Mouse (Mus musculus): ENCODE results near the gene Ubash3a.
"Not testable (repeated sequence)": the region's sequence is repeated elsewhere in the genome, so short reads cannot be mapped to it uniquely, and the experiment has no call there.

The Ubash3a gene

DNA sequence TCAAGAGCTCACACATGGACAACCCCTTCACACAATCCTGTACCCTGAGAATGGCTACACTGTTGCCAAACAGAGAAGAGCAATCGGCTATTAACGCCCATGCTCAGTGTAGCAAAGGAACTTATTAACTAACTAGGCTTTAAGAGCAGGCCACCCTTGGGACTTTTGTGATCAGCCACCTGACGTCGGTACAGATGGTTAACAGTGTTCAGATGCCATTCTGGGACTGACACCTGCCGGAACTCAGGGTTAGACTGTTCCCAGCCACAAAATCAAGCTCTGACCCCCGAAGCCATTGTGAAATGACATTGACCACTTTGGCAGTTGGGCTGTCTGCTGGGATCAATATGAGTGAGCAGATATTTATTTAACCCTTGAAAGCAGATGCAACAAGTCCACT, 53.7 kb downstream of the Ubash3a start:
- DNase-seq (ENCODE audit: low spot score) = no peak

DNA sequence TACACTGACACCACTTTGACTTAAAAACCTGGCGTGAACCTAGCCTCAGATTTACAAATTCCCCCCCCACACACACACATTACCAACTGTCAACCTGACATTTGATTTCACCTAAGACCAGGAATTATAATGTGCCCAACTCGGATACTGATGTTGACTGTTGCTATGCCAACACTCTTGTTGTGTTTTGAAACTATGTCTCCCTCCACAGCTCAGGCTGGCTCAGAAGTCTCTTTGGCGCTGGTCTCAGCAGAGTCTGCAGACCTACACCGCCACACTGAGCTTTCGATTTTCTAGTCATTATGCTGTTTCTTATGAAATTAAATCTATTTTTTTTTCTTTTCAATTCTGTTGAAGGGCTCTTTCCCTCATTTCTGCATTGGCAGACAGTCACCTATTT, 55.0 kb downstream of the Ubash3a start:
- DNase-seq (ENCODE audit: low spot score) = no peak

DNA sequence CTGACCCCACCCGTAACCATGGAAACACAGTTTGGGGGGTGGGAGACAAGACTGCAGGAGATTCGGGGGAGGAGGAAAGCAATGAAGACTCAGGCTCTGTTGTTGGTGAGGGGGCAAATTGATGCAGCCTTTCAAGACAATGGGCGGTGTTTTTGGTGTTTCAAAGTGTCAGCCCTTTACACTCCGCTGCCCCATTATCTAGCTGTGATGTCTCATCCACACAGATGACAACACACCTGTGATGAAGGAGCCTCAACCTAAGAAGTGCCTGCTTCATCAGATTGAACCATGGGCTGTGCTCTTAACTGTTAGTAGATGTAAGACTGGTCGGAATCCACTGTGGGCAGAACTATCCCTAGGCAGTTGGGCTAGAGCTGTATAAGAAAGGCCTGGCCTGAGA, 56.1 kb downstream of the Ubash3a start:
- no peak for DNase-seq (ENCODE audit: low spot score)

DNA sequence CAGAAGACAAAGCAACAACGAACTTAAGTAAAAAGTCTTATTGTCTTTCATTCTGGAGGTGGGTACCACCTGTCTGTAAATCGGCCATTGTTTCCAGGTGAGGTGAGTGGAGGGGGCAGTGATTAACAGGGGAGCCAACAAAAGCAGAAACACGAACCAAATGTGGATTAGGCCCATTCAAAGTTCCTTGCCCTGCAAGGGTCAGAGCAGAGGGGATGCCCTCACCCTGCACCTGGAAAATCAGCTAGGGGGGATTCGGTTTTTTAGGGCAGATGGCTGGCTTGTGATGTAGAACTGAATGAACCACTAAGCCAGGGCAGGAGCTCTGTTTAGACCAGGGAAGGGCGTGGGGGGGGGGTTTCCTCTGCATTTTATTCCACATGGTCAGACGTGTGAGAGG, 56.7 kb downstream of the Ubash3a start:
- no peak for DNase-seq (ENCODE audit: low spot score)

DNA sequence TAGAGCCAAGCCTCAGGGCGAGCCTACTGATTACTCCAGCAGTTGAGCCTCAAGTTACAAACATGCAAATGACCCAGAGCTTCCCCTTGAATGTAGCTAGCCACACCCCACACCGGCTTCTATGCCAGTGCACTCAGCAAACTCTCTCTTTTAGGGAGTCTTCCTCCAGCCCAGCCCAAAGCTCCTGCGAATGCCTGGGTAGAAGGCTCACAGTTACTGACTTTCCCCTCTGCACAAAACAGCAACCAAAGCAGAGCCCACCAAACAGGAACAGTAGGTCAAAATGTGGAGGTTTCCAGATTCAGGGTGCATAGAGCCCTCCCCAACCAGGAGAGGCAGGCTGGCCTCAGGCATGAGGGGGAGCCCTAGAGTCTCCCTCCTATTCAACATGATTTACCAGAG, 57.5 kb downstream of the Ubash3a start:
- DNase-seq (ENCODE audit: low spot score) = no peak

DNA sequence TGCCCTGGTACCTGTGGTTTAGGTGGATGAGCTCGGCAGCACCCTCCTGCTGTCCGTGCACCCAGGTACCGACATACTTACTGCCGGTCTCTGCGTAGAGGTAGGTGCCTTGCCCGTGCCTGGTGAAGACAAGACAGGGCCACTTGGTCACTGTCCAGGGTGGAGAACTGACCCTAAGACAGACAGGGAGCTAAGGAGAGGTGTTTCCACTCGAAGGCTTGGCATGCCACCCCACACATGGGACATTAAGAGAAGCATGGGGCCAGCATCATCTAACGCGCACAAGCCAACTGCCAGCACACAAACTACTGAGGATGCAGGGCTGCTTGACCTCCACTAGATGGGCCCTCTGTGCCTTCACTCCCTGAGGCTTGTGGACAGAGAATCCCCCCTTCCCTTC, 58.2 kb downstream of the Ubash3a start:
- no peak for DNase-seq (ENCODE audit: low spot score)

DNA sequence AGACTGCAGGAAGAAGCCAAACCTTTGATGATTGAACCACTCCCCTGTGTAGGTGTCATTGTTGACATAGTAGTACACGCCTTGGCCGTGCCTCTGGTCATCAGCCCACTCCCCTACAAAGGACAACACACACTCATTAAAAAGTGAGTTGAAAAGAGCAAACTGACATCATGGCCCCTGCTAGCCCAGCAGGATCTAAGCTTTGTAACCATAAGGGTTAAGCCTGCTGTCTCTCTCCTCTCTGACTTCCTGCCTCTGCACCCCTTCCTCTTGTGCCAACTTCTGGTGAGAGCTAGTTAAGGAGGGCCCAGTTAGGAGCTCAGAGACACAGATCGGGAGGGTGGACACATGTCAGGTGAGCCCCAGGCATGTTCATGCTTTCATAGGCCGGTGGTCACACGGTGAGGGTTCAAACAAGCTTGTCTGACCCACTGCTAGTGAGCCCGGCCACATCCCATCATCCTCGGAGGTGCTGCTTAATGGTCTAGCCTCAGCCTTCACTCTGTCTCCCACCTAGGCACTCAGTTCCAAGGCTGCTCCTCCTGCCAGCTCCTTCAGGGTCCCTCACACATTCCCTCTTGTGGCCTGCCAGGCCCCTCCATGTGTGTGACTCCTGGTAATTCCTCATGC, 58.8 kb downstream of the Ubash3a start:
- no peak for DNase-seq (ENCODE audit: low spot score)

DNA sequence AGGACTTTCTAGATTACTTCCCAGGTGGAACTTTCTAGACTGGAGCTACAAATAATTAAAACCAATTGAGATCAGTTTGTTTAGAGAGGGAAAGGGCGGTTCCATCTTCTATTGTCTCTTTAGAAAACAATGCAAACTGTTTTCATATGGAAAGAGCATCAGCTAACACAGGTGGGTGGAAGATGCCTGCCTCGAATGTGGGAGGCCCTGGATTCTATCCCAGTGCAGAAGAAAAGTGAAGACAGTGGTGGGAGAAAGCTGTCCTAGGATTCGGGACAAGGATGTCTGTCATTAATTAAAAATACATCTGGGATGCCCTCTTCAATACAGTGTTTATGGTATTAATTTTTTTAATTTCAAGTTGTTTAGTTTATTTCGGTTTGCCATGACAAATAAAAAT, 59.5 kb downstream of the Ubash3a start:
- DNase-seq (ENCODE audit: low spot score) = no peak

DNA sequence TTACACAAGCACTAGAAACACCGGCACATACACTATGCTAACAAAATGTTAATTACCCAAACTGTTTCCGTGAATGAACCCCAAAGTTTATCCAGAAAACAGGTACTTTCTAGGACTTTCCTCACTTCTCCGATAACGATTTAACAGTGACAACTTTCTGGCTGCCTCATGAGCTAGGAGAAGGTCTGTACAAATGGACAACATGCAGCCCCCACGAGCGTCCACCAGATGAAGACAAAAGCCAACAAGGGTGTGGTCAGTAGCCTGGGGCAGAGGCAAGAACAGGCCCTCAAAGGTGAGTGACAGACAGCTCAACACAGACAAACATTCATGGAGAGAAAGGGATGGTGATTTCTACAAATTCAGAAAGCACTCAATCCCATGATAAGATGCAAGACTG, 59.9 kb downstream of the Ubash3a start:
- no peak for DNase-seq (ENCODE audit: low spot score)

DNA sequence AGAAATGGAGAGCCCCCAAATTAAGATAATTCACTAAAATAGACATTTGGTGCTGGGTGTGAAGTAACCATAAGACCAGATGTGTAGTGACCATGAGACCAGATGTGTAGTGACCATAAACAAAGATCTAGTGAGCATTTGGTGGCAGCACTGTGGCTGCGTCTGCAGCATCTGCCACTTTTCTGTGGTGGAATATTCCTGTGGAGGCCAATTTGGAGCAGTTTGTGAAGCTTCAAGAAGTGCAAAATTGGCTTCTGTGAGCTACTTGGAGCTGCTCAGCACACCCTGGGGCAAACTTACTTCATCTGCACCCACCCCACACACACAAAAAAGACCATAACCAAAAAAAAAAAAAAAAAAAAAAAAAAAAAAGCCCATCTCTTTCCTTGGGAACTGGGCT, 60.3 kb downstream of the Ubash3a start:
- DNase-seq (ENCODE audit: low spot score) = no peak

DNA sequence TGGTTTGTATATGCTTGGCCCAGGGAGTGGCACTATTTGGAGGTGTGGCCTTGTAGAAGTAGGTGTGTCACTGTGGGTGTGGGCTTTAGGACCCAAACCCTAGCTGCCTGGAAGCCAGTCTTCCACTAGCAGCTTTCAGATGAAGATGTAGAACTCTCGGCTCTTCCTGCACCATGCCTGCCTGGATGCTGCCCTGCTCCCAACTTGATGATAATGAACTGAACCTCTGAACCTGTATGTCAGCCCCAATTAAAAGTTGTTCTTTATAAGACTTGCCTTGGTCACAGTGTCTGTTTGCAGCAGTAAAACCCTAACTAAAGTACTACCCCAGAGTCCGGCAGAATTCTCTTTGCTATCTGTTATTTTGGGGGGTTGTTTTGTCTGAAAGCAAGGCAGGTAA, 62.1 kb downstream of the Ubash3a start:
- DNase-seq (ENCODE audit: low spot score) = no peak

DNA sequence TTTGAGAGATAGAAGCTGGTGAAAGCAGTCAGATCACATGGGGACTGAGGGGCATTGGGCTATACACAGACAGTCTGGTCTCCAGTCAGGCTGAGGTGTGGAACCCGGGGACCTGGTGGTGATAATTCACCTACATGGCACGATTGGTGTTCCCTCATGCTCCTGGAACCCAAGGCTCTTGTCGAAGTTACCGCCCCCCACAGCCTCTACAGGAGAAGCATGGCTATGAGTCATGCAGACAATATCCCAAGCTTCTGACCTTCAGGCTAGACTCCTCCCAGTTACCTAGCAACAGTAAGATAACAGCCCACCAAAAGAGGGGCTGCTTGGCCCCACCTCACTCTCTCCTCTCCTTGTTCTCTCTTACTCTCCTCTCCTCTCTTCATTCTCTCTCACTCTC, 62.6 kb downstream of the Ubash3a start:
- DNase-seq (ENCODE audit: low spot score) = no peak

DNA sequence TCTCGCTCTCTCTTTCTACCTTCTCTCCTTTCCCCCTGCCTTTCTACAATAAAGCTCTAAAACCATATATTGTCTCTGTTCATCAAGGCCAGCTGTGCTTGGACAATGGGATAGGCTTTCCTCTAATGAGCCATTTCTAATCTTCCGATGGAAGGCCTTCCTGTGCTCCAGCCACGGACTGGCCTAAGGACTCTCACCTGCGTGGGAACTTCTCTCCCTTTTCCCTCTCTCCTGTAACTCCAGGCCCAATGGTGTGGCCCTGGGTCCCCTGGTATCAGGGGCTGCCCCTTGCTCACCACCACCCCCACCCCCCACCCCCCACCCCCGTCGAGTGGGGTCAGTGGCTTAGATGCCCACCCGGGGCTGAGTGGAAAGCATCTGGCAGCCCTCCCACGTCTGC, 63.1 kb downstream of the Ubash3a start:
- DNase-seq (ENCODE audit: low spot score) = not testable (repeated sequence)

DNA sequence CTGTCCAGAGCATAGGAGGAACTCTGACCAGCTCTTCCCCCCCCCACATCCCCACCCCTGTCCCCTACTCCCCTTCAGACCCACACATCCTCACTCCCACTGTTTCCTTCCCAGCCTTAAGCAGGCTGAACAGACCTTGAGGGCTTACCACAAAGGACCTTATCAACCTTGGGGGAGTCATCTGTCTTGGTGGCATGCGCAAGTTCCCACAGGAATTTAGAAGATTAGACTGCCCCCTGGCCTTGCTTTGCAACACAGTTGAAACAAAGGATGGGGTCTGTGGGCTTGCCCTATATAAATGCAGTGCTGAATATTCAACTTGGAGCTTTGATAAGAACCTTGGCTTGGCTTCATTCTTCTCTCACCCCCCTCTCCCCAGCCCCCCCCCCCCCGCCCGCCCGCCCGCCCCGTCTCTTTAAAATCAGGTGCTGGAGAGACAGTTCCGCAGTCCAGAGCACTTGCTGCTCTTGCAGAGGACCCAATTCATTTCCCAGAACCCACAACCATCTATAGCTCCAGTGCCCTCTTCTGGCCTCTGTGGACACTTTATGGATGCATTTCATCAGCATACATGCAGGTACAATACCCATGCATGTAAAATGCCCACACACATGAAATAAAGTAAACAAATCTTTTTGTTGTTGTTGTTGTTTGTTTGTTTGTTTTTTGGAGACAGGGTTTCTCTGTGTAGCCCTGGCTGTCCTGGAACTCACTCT, 63.6 kb downstream of the Ubash3a start:
- no peak for DNase-seq (ENCODE audit: low spot score)

DNA sequence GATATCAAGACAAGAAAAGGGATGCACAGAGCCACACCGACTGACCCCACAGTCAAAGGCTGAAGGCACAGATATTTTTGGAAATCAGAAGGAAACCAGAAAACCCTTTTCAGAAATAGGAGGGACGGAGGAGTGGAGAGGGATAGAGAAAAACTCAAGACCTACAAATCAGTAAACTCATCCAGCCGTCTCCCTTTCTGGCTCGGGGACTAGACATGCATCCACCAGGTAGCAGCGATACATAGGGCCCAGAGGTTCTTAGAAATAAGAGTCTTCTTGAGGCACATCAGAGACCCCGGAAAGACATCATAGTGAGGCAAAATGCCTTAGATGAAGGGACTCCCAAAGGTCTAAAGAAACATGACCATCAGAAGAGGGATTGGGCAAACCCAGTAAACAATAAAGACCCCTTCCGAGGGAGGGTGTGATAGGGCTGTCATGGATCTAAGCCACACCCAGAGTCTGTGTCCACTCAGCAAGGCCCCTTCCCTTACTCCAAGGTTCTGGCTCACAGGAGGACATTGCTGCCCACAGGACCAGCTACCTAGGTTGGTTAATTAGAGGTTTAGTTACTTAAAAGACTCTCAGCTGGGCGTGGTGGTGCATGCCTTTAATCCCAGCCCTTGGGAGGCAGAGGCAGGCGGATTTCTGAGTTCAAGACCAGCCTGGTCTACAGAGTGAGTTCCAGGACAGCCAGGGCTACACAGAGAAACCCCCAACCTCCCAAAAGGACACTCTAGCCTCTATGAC, 64.9 kb downstream of the Ubash3a start:
- no peak for DNase-seq (ENCODE audit: low spot score)

DNA sequence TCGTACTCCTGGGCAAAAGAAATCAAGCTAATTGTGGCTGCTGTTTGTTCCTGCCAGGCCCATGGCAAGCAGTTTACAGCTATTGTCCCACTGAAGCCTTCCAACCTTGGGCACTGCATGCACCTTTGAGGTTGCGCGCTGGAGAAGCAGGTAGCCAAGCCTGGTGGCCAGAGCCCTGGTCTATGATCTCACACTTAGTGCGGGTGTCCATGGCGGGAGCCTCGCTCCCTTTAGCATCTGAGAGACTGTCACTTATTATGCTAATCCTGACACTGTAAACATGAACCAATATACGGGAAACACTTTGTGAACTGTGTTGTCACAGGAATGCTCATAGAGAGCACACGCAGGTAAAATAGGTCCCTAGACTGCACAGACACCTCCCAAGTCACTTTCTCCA, 66.0 kb downstream of the Ubash3a start:
- DNase-seq (ENCODE audit: low spot score) = no peak

DNA sequence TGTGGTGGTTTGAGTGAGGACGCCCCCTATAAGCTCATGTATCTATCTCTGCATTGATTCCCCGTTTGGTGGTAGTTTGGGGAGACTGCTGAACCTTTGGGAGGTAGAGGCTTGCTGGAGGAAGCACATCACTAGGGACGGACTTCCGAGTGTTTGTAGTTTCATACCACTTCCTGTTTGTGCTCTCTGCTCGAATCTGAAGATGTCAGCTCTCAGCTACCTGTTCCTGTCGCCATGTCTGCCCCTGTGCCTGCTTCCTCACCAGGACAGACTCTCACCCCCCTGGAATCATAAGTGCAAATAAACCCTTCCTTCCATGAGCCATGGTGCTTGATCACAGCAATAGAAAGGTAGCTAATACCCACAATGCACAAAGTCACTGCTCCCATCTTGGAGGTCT, 67.5 kb downstream of the Ubash3a start:
- DNase-seq (ENCODE audit: low spot score) = no peak

DNA sequence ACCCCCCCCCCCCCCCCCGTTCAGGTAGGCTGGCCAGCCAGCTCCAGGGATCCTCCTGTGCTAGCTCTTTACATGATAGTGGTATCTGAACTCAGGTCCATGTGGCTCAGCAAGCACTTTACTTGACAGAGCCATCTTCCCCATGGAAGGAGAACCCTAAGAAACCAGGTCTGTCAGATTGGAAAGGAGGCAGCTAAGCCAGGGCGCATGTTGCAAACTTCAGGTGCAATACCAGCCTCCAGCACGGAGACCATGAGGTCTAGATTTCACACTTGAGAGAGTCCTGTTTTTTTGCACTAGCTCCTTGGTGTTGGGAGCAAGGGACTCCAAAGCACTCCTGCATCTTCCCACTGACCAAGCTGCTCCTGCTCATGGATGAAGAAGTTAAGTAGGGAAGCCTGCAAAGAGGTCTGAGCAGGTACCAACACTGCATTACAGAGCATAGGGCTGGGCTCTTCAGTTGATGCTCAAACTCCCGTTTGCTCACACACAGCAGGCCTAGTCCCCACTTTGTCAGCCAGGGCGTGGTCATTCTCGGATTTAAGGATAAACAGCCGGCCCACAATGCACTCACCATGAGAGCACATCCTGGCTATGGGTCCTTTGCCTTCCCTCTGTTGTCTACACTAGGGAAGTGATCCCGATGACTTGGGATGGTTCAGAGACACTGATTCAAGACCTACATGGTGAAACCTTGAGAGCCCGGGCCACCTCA, 68.7 kb downstream of the Ubash3a start:
- DNase-seq (ENCODE audit: low spot score) = peak; percentile 35

DNA sequence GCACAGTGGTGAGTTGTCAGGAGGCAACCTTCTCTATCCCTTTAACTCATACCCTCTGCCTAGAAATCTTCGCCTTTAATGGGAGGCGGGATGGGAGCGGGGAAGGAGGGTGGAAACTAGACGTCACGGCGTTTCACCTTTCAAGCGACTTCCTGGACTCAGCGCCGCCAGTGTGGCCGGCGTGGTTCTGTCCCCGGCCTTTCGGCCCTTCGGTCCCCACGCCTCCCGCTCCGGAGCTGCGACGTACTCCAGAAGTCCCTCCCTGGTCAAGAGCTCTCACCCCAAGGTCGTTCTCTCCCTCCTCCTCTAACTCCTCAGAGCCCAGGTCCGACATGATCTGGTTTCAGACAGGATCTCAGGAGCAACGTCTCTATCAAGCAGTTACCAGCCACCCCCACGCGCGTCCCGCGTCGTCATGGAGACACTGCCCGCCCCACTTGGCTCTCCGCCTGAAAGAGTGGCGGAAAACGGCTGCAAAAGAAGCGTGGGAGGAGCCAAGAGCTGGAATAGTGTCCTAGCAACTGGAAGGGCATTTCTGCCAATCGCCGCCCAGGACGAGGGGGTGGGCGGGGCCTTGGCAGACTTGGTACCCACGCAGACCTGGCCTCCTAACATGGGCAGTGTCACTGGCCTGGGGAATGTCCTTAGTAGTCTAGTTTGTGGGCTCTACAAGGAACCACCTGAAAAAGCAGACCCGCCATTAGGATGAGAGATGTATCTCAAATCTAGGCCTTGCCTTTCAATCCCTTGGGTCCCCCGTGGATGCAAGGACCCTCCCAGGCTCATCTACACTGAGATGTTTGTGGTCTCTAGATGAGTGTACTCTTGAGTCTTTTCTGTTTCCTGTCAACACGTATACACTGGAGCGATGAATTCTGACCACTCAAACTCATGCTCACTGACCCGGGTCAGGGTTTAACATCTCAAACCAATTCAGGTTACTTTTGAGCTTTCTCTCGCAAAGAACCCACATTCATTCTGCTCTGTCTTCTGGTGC, 69.5 kb downstream of the Ubash3a start, which contains the start of gene Rsph1:
Gene Rsph1 (minus strand): TSS at position 462 of the 997 bp plus-strand sequence.
- DNase-seq (ENCODE audit: low spot score) = peak; percentile 93

DNA sequence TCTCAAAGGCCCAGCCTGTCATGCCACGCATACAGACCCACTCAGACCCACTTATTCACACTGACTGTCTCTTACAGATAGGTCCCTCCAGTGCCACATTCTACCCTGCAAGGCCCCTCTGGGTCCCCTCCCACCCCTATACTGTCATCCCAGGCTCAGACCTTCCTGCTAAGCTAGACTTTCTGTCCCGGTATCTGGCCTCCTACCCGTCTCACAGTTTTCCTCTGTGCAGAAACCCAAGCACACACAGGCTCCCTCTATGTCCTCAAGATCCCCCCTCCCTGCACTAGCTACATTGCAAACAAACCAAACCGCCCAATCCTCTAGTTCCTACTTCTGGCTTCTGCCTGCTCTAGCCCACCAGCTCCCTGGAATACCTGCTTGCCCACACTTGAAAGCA, 70.3 kb downstream of the Ubash3a start:
- DNase-seq (ENCODE audit: low spot score) = no peak

DNA sequence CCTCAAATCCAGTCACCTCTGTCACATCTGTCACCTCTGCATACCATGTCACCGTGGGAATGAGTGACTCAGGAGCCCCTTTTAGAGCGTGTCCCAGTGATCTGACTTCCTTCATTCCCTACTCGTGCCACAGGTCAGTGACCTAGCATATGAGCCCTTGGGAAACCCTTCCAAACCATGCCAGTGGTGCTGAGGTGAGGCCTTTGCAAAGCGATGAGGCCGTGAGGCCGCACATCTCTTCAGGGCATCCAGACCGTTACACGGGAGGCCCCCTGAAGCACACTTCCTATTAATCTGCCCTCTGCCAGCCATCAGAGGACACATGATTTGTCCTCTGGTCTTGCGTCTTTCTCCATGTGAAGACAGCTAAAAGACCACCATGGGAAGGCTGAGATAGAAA, 71.9 kb downstream of the Ubash3a start:
- DNase-seq (ENCODE audit: low spot score) = no peak
